Mouse (Mus musculus) CD8-positive naive resting alpha-beta T cell, adult 2 months (primary cell): ENCODE measurements around the gene Opn4.

Experiments used
- DNase-seq, 2 experiments: peaks; one replicate each; pipeline ENCODE4 v3.0.0; 2022; ENCODE audit warnings: low read depth in 2 of 2, low spot score in 2 of 2

The Opn4 gene

GRCm38 (mm10) chr14:34599941-34600340, at the start of gene Opn4:
Opn4 (minus strand) TSS chr14:34600142.
- DNase-seq, result no peak

- DNase-seq, result no peak
Measured at GRCm38 (mm10) chr14:34647870-34648475, 48.0 kb upstream of the Opn4 start.

DNA sequence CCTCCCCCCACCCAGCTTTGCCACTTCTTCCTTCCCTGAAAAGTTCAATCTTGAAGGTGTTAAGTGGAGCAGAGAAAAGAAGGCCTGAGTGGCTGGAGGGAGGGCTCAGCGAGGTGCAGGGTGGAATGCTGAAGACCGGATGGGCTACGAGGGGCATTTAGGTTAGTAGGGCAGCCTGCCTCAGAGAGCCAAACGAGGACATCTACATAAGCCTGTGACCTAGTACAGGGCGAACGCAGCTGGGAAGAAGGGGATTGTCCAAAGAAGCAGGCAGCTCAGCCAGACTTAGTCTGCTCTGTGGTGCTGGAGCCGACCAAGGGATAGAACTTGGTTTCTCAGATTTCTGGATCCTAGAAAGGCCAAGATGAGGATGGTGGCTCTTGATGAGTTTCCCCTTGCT, 44.2 kb upstream of the Opn4 start:
- no peak for DNase-seq

DNA sequence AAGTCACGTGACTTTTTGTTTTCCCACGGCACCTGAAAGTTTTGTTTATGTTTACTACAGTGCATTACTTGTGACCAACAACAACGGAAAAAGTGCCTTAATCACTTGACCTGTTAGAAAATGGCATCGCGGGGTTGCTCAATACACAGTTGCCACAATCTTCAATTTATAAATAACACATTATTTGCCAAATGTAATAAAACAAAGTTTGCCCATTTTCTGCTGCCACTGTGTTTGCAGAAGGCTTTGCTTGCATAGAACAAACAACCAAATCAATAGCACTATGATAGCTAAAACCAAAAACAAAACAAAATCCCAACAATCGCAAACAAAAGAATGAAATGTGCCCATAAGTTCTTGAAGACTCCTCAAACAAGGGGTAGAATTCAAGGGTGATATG, 35.8 kb upstream of the Opn4 start:
- no peak for DNase-seq

DNA sequence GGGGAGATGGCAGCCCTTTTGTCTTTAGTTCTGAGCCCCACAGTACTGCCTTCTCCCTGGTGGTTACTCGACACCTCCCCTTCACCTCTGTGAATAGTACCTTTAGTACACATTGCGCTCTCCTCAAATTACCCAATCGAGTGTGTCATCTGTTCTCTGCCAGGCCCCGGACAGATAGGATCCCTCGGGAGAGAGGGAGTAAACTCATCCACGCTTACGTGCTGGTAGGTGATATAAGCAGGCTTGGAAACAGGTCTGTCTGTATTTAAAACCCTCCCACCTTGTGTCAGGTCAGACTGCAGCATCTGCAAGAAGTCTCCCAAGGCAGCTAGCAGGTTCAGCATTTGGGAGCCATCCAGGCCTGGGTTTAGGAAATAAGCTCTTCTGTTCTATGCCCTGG, 35.2 kb upstream of the Opn4 start:
- DNase-seq, result no peak

DNA sequence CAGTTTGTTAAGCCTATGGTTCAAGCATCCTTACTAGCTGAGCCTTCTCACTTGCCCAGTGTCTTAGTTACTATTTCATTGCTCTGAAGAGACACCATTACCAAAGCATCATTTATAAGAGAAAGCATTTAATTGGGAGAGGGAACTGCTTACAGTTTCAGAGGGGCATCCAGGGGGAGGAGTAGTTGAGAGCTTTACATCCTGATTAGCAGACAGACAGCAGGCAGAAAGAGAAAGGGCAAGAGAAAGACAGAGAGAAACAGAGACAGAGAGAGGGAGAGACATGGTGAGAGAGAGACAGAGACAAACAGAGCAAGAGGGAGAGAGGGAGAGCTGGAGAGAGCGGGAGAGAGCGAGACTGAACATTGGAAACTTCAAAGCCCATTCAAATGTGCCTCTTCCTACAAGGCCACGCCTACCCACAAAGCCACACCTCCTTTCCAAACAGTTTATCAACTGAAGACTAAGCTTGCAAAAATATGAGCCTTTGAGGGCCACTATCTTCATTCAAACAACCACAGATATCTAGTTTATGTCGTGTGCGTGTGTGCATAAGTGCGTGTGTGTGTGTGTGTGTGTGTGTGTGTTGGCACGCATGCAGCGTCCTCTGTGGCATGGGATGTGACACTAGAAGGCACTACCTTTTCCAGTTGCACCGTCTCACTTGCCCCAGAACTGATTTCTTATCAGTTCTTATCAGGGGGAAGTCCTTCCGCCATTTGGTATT, 32.9 kb upstream of the Opn4 start:
- no peak for DNase-seq

- DNase-seq, result no peak
Measured at GRCm38 (mm10) chr14:34626824-34627223, 26.9 kb upstream of the Opn4 start.

- DNase-seq, result no peak
Measured at GRCm38 (mm10) chr14:34623531-34624210, 23.7 kb upstream of the Opn4 start.

DNA sequence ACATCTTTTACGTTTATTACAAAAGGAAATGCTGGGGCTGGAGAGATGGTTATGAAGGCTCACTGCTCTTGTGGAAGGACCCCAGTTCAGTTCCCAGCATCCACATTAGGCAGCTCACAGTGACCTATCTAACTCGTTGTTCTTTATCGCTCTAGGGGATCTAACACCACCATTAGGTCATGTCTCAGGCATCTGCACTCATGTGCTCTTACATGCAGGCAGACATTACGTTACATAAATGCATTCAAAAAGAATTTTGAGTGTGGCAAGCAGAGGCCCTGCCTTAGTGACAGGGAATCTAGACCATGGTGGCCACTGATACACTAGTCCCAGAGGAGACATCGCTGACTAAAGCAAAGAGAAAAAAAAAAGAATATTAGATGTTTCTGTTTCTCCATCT, 23.1 kb upstream of the Opn4 start:
- DNase-seq, result no peak

DNA sequence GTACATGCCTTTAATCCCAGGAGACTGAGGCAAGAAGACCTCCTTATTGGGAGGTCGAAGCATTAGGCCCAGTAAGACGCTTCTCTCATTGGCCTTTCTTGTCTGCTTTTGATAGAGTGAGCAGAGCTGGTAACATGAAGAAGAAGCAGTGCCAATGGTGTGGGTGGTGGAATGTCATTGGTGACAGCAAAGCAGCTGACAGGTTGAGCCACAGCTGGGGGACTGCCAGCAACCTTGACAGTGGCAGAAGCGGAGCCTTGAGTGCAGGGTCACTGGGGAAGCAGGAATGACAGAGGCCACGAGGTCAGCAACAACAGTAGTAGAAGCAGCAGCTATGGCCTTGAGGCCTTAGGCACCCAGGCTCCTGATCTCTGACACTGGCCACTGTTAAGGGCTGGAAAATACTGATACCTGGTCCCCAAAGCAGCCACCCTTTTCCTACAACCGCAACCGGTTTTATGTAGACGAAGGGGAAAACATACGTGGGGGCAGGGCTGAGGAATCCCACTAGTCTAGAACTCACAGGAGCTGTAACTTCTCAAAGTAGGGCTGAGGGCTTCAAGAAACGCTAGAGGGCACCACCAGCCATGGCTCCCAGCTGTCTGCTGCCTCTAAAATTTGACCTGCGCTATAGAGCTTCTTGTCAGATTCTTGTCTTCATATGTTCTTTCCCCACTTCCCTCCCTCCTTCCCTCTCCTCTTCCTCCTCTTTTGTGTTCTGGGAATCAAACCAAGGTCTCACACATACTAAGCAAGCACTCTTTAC, 20.9 kb upstream of the Opn4 start:
- peak in 1 of 2 experiments; percentile 15 for DNase-seq

GRCm38 (mm10) chr14:34618808-34619207, 18.9 kb upstream of the Opn4 start:
- DNase-seq, result no peak

- DNase-seq, result peak; percentile 77 to 87
Measured at GRCm38 (mm10) chr14:34616821-34617220, 16.9 kb upstream of the Opn4 start.

DNA sequence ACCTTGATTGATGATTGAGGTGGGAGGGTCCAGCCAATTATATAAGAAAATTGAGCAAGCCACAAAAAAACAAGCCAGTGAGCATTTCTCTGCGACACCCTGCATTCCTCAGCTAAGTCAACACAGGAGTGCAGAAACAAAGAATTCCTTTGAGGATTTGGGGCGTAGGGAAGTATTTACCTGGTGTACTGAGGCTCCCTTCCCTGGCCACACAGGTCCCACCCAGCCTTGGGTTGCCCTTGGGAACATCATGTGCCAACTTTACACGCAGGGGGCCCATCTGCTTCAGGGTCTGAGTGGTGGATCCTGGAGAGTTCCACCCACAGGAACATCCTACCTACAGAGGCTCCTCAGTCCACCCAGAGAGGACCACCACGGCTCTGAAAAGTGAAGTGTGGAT, 15.7 kb upstream of the Opn4 start:
- no peak for DNase-seq

GRCm38 (mm10) chr14:34615082-34615481, 15.1 kb upstream of the Opn4 start:
- peak in 1 of 2 experiments; percentile 5 for DNase-seq

DNA sequence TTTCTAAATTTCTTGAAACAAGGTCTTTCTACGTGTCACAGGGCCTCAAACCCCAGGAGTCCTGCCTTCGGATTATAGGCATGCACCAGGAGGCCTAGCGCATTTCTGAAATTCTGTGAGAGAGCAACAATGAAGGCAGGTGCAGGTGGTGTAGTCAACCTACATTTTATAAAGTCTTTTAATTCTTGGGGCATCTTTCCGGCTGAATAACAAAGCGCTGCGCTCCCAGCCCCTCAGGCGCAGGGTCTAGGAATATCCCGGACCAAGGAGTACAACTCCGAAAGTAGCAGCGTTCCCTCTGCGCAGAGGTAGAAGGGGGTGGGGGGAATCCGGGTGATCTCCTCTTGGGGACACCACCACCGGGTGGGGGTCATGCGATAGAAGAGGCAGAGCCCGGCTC, 14.6 kb upstream of the Opn4 start:
- DNase-seq, result no peak

GRCm38 (mm10) chr14:34613523-34613922, 13.6 kb upstream of the Opn4 start:
- no peak for DNase-seq

GRCm38 (mm10) chr14:34612222-34612621, 12.3 kb upstream of the Opn4 start:
- DNase-seq, result peak in 1 of 2 experiments; percentile 7

DNA sequence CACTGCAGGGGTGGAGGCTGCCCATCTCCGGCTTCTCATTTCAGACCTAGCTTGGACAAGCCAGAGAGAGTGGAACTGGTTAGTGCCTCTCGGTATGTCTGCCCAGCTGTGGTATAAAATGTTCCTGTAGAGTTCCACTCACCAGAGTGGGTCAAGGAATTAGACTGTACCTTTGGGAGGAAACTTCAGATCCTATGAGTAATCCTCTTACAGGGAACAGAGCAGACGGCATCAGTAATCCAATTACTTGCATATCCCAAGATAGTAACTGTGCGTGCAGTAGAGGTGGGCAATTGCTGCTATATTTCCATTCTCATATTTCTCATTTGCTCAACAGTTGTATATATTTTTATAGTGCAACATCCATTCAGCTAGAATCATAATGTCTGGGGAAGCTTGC, 11.6 kb upstream of the Opn4 start:
- no peak for DNase-seq

DNA sequence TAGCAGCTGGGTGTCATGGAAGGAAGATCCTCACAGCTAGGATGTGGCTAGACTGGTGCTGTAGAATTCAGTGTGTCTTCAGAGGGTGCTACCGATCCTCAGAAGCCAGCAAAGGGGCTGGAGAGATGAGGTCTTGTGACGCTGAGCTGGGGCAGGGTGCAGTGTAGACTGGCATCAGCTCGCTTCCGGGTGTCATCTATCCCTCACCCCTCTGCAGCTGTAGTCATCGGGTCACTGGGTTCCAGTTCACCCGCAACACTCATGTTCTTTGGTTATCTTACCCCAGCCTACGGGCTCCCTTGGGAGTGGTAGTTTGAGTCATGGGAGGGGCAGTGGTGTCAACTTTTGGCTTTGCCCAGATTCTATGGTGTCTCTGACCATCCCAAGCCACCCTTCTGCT, 2.0 kb upstream of the Opn4 start:
- no peak for DNase-seq

DNA sequence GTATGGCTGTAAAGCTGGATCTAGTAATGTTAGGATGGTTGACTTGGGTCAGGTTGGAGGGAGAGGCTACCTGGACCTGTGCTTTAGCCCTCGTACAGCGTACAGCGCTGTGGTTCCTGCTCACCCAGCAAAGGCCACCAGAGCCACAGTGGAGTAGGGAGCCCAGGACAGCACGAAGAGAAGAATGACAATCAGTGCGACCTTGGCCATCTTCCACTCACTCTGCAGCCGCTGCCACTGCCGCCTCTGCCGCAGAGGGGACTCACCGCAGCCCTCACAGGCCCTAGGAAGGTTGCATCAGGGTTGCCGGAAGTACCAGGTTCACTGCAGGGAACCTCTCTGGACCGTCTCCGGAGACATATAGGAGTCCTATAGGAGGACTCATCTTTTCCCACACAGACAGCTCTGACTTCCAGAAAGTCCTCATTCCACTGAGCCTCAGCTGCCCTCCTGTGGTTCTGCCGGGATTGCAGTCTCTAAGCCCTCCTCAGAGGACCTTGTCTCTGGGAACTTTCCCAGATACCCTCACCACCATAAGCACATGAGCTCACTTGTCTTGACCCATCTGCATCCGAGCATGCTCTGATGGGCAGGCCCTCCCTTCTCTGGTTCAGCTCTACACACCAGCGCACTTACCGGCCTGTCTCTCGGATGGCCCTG, 4.2 kb downstream of the Opn4 start:
- no peak for DNase-seq
